Mouse (Mus musculus) right cerebral cortex, adult 18-20 months (tissue): ENCODE data around the gene Necap1.
A peak's percentile ranks its signal among the peaks of the same experiment; 100 is the strongest.

Experiments used
- DNase-seq: peaks from one replicate; pipeline ENCODE4 v3.0.0; 2022; ENCODE audit warnings: mixed read lengths

Necap1 gene

GRCm38 (mm10) chr6:122892442-122893049 lies 18.3 kb downstream of the Necap1 start:
- DNase-seq = peak; percentile 61

- DNase-seq = no peak
These were observed 45.6 kb downstream of the Necap1 start for GRCm38 (mm10) chr6:122919922-122920321.

DNA sequence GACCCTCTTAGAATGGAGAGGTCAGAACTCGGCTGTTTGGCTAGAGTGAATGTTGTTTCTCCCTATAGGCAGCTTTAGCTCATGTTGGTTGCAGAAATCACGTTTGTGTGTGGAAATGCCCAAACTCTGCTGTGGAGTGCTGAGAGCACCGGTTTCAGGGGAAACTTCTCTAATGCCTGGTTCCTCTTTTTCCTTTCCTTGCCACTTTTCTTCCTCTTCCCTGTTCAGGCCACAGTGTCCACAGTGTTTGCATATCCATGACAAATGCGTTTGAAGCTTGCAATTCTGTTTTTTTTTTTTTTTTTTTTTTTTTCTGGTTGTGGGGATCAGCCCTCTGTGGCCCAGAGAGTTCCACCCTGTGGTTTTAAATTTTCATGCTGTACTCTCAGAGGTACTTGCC lies 47.2 kb downstream of the Necap1 start, which contains the start of gene Clec4a1:
Clec4a1 (plus strand) TSS at position 398 of the 400 bp plus-strand sequence.
- DNase-seq = no peak

DNA sequence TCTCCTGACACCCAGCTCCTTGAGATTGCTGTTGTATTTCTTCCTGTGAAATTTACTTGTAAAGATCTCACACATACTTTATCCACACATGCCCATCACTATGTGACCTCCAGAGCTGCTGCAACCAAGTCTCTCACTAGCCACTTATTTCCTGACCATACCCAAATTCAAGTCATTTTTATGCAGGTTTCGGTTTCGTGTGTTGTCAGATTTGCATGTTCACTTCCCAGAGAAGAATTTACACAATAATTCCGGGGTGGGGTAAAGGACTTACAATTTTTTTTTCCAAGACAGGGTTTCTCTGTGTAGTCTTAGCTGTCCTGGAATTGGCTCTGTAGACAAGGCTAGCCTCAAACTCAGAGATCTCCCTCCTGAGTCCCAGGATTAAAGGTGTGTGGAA lies 60.6 kb downstream of the Necap1 start:
- no peak for DNase-seq
